Mouse (Mus musculus): ENCODE measurements around the gene Rgs6.

DNA sequence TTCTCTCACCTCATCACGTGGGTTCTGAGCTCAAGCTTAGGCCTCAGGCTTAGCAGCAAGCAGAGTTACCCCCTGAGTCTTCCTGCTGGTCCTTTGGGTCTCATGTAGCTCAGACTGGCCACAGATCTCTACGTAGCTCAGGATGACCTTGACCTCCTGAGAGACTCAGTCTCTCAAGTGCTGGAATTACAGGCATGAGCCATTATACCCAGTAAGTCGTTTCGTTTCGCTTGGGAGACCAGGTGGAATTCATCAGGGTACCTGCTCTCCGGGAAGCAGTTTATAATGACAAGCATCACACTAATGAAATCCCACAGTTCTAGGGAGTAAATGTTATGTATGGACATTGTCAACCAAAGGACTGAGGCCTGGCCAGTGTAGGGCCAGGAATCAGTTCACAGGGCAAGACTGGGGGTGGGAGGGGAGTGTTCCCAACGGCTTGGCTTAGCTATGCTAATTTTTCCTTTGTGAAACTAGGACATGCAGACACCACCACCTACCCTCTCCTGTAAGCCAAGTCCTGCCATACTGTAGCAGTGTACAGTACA is 670 bp upstream of the Rgs6 start:
- TF ChIP-seq POLR2A (IDR thresholded peaks at IDR 0.05; ENCODE audit: borderline replicate concordance, extremely low read depth, low read depth, low read length): no peak
- no peak for TF ChIP-seq CTCF (IDR thresholded peaks at IDR 0.05; ENCODE audit: insufficient read depth, low read length)
